Mouse (Mus musculus) adrenal gland, postnatal 14 days (tissue): ENCODE results near the gene Btbd11. TPM values are rescaled to one million over a fixed set of nuclear protein-coding genes. Genes with fewer than 3 reads are reported as not detected.
A peak's percentile ranks its signal among the peaks of the same experiment; 100 is the strongest.

ENCODE experiments used
- DNase-seq: peaks from one replicate; pipeline ENCODE4 v3.0.0; 2021; ENCODE audit warnings: mixed read lengths
- total RNA-seq: library from RNA; stranded (reverse); gene quantifications from 2 replicates; pipeline ENCODE4 v1.2.3, GENCODE M21; 2021

Btbd11 gene
- total RNA-seq, 1 experiment from 2014 or later: 3.9 TPM

- DNase-seq: peak; percentile 22
Observed at GRCm38 (mm10) chr10:85479959-85480625, 93.5 kb downstream of the Btbd11 start.

GRCm38 (mm10) chr10:85481106-85481505 lies 94.5 kb downstream of the Btbd11 start:
- peak; percentile 68 for DNase-seq

GRCm38 (mm10) chr10:85482064-85482473 lies 95.5 kb downstream of the Btbd11 start:
- DNase-seq: no peak

DNA sequence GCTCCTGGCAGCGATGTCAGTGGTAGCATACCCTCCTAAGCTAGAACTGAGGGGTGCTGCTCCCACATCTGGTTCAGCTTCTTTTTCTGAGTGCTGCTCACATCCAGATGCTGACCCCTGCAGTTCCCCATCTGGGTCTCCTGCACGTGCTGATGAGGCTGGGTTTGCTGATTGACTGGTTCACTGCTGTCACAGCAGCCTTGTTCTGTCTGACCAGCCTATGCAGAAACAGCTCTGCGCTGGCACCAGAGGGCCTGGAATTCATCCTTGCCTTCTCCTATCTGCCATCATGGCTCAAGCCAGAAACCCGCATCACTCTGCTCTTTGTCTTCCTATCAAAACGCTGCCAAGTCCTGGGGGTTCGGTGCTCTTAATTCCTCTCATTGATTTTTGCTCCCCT lies 95.9 kb downstream of the Btbd11 start:
- DNase-seq: no peak

DNA sequence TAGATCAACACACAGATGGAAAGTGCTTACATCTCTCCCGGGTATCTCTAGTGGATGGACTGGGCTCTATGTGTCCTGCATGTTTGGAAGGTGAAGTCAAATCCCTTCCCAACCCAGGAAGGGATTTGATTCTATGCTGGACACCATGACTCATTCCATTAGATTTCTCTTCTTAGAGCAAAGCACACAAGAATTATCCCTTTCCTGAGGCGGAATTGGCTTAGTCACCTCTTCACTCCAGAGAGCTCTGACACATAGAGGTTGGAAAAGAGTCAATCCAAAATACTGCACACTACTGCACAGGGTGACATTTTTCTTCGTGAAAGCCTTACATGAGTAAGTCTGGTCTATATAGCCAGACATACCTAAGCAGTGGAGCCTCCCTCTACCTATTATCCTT lies 99.8 kb downstream of the Btbd11 start:
- no peak for DNase-seq

- DNase-seq: no peak
Observed at GRCm38 (mm10) chr10:85492583-85492982, 106.0 kb downstream of the Btbd11 start.

DNA sequence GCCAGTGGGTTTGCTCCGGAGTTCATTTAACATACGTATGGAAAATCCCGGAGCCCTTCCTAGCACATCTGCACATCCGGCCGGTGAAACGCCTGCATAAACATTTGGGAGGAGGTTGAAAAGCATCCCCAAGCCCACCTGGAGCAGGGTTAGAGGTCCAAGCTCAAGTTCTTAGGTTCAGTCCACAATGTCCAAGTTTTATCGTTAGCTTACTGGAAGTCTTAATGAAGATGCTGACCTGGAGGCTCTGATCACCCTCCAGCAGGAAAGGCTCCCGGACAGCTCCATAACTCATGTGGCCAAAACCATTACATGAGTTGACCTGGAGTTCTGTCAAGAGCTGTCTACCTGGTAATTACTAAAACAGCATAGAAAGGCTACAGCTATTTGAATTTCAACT lies 109.7 kb downstream of the Btbd11 start:
- no peak for DNase-seq

- DNase-seq: no peak
Observed at GRCm38 (mm10) chr10:85496981-85497380, 110.4 kb downstream of the Btbd11 start.

GRCm38 (mm10) chr10:85497931-85498330 lies 111.3 kb downstream of the Btbd11 start:
- no peak for DNase-seq

GRCm38 (mm10) chr10:85500573-85501155 lies 114.0 kb downstream of the Btbd11 start:
- peak; percentile 73 for DNase-seq

- no peak for DNase-seq
Observed at GRCm38 (mm10) chr10:85501966-85502566, 115.5 kb downstream of the Btbd11 start.

- no peak for DNase-seq
Observed at GRCm38 (mm10) chr10:85502656-85503055, 116.0 kb downstream of the Btbd11 start.

DNA sequence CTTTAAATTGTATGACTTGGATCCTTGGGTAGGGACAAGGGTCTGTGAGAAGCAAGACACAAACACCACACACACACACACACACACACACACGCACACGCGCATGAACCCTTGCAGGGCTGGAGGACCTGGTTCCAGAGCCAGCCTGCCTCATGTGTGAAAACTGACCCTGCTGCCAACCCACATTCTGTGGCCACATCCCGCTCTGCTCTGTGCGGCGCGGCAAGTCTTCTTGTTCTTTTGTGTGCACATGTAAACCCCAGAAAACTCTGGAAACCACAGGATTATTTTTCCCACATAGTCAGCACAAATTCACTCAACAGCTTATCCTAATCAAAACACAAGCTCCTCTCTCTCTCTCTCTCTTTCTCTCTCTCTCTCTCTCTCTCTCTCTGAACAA lies 116.8 kb downstream of the Btbd11 start:
- no peak for DNase-seq

- no peak for DNase-seq
Observed at GRCm38 (mm10) chr10:85507270-85508050, 120.8 kb downstream of the Btbd11 start.

DNA sequence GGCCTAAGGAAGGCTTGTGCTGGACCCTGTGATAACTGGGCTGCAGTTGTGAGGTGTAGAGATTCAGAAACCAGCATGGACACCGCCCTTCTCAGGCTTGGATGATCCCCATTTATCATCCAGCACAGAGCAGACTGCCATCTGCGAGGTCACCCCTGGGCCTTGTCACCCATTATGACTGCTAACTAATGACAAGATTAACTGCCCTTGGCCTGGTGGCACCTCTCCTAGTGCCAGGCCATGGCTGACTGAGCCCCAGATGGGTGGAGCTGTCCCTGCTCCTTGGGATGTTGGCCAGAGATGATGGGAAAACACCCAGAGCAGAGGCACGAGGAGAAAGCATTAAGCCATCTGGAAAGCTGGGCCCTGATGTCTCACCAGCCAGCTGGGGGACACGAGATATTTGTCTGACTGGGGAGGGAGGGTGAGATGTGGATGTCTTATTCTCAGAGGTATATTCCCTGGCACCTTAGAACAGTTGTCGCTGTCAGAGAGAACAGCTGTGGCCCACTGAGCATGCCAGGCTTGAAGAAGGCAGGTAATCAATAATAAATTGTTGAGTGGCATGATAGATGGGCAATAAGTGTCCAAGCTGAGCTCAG lies 121.7 kb downstream of the Btbd11 start:
- peak; percentile 85 for DNase-seq

GRCm38 (mm10) chr10:85509000-85509399 lies 122.4 kb downstream of the Btbd11 start:
- DNase-seq: no peak

- peak; percentile 55 for DNase-seq
Observed at GRCm38 (mm10) chr10:85510329-85510728, 123.7 kb downstream of the Btbd11 start.

DNA sequence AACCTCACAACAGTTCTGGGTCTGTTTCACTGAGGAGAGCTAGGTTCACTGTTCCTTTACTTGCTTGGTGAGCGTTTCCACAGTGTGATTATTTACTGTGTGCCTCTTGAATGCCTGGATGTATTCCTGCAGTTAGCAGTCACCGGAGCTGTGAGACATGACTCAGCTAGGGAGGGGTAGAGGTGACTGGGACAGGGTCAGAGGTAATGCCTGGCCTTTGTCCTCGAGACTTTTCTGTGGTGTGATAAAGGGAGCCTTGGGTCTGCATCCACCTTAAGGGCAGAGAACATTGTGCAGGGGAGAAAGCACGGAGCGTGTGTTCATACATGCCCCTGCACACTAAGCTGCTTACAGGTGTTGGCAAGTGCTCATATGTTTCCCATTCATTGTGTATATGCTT lies 126.2 kb downstream of the Btbd11 start:
- no peak for DNase-seq

DNA sequence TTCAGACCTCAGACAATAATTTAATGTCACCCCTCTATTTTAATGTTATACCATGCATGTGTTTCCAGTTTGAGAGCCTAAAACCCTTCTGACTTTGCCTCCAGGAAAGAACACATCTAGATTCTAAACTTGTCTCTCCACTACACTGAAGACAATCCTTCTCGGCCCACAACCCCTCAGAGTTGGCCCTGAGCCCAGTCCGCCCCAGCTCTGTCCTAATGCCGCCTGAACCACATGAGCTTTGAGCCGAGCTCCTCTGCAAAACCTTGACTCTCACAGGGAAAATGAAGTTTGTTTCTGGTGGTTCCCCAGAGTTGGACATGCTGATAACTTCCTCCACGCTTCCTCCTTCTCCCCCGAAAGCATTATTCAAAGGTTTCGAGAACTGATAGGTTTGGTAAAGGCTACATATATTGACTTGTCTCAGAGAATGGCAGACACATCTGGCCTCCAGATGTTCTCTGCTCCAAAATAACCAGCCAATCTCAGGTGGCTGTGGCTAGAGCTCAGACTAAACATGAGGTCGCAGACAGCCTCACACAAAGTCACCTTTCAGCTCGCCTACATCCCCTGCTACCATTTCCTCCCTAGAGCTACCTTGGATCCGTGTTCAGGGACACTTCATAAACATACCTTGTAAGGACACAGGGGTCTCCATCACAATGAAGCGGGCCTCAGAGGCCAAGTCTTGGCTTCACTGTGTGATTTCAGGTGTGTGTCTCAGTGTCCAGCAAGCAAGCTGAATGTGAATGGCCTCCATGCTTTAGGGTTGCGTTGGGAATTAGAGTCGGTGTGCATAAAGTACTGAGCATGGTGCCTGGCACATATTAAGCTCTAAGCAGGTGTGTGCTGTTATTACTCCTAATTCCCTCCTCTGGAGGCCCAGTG lies 130.9 kb downstream of the Btbd11 start:
- no peak for DNase-seq

DNA sequence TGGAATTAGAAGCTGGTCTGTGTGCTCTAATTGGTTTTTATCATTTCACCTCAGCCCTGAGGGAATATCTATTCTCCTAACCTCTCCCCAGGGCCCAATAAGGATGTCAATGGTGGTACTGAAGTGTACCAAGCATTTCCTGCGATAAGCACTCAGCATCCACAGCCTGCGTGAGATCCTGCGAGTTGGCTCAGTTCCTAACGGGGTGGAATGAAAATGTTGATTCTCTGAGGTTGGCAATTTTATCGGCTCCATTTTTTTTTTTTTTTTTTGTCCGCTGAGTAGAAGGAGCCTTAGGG lies 131.4 kb downstream of the Btbd11 start:
- DNase-seq: no peak

DNA sequence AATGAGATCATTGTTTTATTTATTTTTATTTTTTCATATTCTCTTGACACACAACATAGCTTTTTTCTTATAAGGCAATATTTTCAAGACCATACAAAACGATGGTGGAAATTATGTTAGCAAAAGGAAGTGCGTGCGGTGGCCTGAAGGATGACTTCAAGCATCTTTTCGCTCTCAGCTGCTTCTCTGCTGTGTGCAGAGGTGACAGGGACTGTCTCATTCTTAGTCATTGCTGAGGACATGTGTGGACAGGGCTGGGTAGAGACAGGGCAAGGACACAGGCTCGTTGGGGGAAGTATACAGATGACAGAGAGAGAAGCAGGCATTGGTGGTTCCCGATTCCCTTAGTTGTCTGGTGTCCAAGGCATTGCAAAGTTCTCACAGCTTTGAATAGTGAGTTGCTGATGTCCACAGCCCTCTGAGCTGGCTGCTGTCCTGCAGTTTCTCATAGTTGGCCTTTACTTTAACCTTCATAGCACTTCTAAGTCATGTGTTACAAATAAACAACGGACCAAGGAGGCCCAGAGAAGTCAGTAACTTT lies 135.7 kb downstream of the Btbd11 start:
- DNase-seq: peak; percentile 63
